Mouse (Mus musculus) liver, embryonic 11.5 days (tissue): Measurements from ENCODE around the gene Nfia. TPM values are rescaled to one million over a fixed set of nuclear protein-coding genes. Genes with fewer than 3 reads are reported as not detected.

ENCODE experiments used
- ATAC-seq: fragments of 200-750 bp; cut with Nextera tagmentation; replicated peaks from 2 replicates; pipeline ENCODE4 v1.8.0; 2017; ENCODE audit warnings: moderate number of reproducible peaks, mild to moderate bottlenecking, moderate TSS enrichment, moderate library complexity; ENCODE audit not compliant: low FRiP score
- DNase-seq: peaks from one replicate; pipeline ENCODE4 v3.0.0-alpha.2; 2017; ENCODE audit warnings: low spot score
- H3K27ac ChIP-seq: fragments of 300-500 bp; sonication (generic); 2 replicates; pipeline ENCODE4 v1.5.1; 2014; ENCODE audit warnings: mild to moderate bottlenecking, low read depth, low read length, control low read depth
- H3K27me3 ChIP-seq: fragments of 300-500 bp; sonication (generic); replicated peaks from 2 replicates; pipeline ENCODE4 v1.6.1; 2014; ENCODE audit warnings: low read length, mixed read lengths; ENCODE audit not compliant: control insufficient read depth, insufficient read depth
- H3K36me3 ChIP-seq: fragments of 300-500 bp; sonication (generic); 2 replicates; pipeline ENCODE4 v1.6.1; 2014; ENCODE audit warnings: mild to moderate bottlenecking, low read length, moderate library complexity, mixed read lengths; ENCODE audit not compliant: control insufficient read depth, insufficient read depth
- H3K4me1 ChIP-seq: fragments of 300-500 bp; sonication (generic); replicated peaks from 2 replicates; pipeline ENCODE4 v1.6.1; 2014; ENCODE audit warnings: low read length, mixed read lengths; ENCODE audit not compliant: control insufficient read depth, insufficient read depth
- H3K4me2 ChIP-seq: fragments of 300-500 bp; sonication (generic); 2 replicates; pipeline ENCODE4 v1.6.1; 2014; ENCODE audit warnings: mild to moderate bottlenecking, control low read depth, moderate library complexity
- H3K4me3 ChIP-seq: fragments of 300-500 bp; sonication (generic); 2 replicates; pipeline ENCODE4 v1.5.1; 2014; ENCODE audit warnings: low read depth, low read length, control low read depth
- H3K9ac ChIP-seq: fragments of 300-500 bp; sonication (generic); 2 replicates; pipeline ENCODE4 v1.6.1; 2014; ENCODE audit warnings: low read depth, low read length, control low read depth
- H3K9me3 ChIP-seq: fragments of 300-500 bp; sonication (generic); 2 replicates; pipeline ENCODE4 v1.6.1; 2016; ENCODE audit warnings: low read length, inconsistent platforms, mixed read lengths; ENCODE audit not compliant: control insufficient read depth
- WGBS: fragments of 180-500 bp; shearing (Covaris S2); extraction: QIAGEN DNeasy Blood & Tissue Kit; methylation state at CpG from one replicate; pipeline ENCODE4 v1.1.7; 2014; 5-methylcytosine and 5-hydroxymethylcytosine counted together
- polyA plus RNA-seq: library from polyadenylated mRNA; unstranded; fragments of >200 nt; fragmentation: Nextera tagmentation; extraction: Ambion mirVana; gene quantifications from 2 replicates; pipeline ENCODE4 v1.2.1, GENCODE M21; 2014

The Nfia gene
- polyA plus RNA-seq, 1 experiment from 2014 or later, result 11.3 TPM

DNA sequence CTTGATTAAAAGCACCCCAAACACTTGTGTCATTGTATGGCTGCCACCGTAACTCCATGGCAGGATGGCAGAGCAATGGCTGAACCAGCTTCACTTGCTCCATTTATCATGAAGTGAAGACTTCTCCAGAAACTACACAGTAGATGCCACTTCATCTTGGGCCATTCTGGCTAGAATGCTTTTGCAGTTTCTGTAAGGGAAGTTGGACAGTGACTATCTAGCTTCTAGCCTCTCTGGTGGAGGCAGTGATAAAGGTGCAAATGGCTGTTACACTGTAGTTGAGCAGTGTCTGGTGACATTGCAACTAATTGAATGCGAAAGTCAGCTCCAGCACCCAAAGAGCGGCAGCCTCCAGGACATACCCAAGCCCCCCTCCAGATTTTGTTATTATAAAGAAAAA lies 78.5 kb downstream of the Nfia start:
- Histone ChIP-seq H3K27me3 (no peaks in the 10 kb centered on the region), H3K4me2 (no peak overlapping the region), H3K4me3 (no peak overlapping the region), H3K9ac (no peak overlapping the region), H3K36me3 (no peaks in the 10 kb centered on the region), H3K9me3 (no peaks in the 10 kb centered on the region), H3K4me1 (no peaks in the 10 kb centered on the region; the same call in 1 of the 2 replicates), H3K27ac (no peak overlapping the region)
- ATAC-seq (no peak), DNase-seq (no peak)
- WGBS, result 83% methylated on average over 3 of the region's 3 CpGs

DNA sequence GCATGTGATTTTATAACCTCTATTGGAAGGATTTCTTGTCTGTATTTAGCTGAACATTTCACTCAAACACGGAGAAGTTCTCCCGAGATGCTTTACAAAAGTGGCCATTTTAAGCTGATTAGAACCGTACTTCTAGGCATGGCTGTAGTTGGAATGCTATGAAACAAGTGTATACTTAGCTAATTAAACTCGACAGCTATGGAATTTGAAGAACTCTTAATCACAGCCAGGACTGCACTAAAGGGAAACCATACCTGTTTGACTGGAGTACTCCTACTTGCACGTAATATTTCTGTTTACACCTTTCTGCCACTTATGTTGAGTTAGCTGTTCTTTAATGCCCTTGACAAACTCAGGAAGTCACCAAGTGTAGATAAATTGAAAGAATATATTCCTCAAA lies 79.2 kb downstream of the Nfia start:
- Histone ChIP-seq H3K27ac (no peak overlapping the region), H3K9me3 (no peaks in the 10 kb centered on the region), H3K27me3 (no peaks in the 10 kb centered on the region), H3K4me3 (no peak overlapping the region), H3K36me3 (no peaks in the 10 kb centered on the region), H3K4me2 (no peak overlapping the region), H3K4me1 (no peaks in the 10 kb centered on the region; the same call in 1 of the 2 replicates), H3K9ac (no peak overlapping the region)
- no peak for ATAC-seq
- 73% methylated on average over 5 of the region's 5 CpGs for WGBS
- DNase-seq, result no peak

DNA sequence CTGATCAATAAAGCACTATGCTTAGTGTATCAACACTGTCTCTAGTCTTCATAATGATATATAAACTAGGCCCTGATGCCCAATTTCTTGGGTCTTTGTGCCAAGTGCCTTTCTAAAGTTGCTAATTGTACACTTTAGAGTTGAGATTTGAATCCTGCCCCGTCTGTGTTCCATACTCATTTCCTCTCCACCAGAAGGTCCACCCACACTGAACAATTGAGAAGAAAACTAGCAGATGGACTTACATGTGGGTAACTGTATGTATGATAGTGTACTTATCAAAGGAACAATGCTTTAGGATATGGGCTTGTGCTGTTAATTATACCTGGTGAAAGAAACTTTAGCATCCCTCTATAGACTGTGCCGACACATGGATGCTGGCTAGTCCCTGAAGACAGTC lies 80.1 kb downstream of the Nfia start:
- no peaks in the 10 kb centered on the region for H3K9me3 ChIP-seq
- H3K4me3 ChIP-seq, result no peak overlapping the region
- H3K4me1 ChIP-seq, result no peaks in the 10 kb centered on the region; the same call in 1 of the 2 replicates
- no peak overlapping the region for H3K27ac ChIP-seq
- ATAC-seq, result no peak
- H3K9ac ChIP-seq, result no peak overlapping the region
- H3K27me3 ChIP-seq, result no peaks in the 10 kb centered on the region
- H3K4me2 ChIP-seq, result no peak overlapping the region
- H3K36me3 ChIP-seq, result no peaks in the 10 kb centered on the region
- DNase-seq, result no peak
- 86% methylated on average over 2 of the region's 2 CpGs for WGBS

DNA sequence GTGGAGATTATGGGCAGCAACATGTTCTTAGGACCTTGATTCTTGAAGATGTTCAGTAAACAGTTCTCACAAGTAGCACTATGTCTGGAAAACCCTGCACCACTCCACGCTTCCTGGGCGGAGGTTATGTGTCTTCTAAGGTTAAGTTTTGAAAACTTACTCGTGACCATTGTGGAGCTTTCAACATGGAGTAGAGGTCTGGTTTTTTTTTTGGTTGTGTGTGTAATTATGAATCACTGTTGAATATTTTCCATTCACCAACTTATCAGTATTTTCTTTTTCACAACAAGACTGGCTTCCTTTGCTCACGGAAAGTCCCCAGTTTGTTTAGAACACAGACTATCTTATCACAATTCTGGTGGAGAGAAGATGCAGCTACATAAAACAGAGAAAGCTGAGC lies 82.2 kb downstream of the Nfia start:
- no peak for DNase-seq
- peak overlapping the region; percentile 19; the same call in 1 of the 2 replicates for H3K27ac ChIP-seq
- H3K27me3 ChIP-seq, result no peaks in the 10 kb centered on the region
- H3K4me3 ChIP-seq, result no peak overlapping the region
- H3K9me3 ChIP-seq, result no peaks in the 10 kb centered on the region
- no peaks in the 10 kb centered on the region for H3K36me3 ChIP-seq
- H3K9ac ChIP-seq, result no peak overlapping the region
- no peaks in the 10 kb centered on the region; the same call in 1 of the 2 replicates for H3K4me1 ChIP-seq
- WGBS, result 72% methylated on average over 4 of the region's 4 CpGs
- no peak for ATAC-seq
- no peak overlapping the region for H3K4me2 ChIP-seq

DNA sequence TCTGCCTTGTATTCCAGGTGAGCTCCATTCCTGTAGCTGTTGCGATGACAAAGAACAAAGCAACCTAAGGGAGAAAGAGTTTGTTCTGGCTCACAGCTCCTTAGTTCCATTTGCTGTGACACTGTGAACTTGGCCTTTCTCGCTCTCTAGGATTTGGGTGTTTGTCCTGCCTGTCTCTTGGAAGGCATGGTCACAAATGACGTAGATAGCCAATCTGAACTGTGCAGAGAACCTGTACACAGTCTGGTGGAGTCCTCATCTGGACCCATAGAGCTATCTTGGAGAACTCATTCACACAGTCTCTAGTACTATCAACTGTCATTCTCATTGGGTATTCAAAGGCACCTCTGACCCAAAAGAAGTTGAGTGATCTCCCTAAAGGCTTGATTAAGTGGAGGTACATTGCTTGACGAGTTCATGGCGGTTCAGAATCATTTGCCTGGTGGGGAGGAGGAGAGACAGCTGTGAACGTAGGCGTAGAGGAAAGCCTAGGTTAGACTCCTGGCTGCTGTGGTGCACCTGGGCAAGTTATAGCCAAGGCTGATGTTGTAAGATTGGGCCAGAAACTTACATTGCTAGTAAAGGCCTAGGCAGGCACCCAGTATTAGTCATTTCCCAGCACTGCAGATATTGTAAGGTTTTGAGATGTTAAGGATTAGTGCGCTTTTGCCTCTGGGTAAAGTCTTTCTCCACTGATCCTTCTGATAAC lies 83.3 kb downstream of the Nfia start:
- 86% methylated on average over 8 of the region's 8 CpGs for WGBS
- Histone ChIP-seq H3K4me2 (no peak overlapping the region), H3K27ac (no peak overlapping the region), H3K36me3 (no peaks in the 10 kb centered on the region), H3K4me1 (no peaks in the 10 kb centered on the region; the same call in 1 of the 2 replicates), H3K9me3 (no peaks in the 10 kb centered on the region), H3K4me3 (no peak overlapping the region), H3K9ac (no peak overlapping the region), H3K27me3 (no peaks in the 10 kb centered on the region)
- ATAC-seq, result no peak
- no peak for DNase-seq

GRCm38 (mm10) chr4:97857549-97857948 lies 85.0 kb downstream of the Nfia start:
- Histone ChIP-seq H3K27ac (no peak overlapping the region), H3K4me1 (no peaks in the 10 kb centered on the region; the same call in 1 of the 2 replicates), H3K36me3 (no peaks in the 10 kb centered on the region), H3K9ac (no peak overlapping the region), H3K4me3 (no peak overlapping the region), H3K4me2 (no peak overlapping the region), H3K27me3 (no peaks in the 10 kb centered on the region), H3K9me3 (no peaks in the 10 kb centered on the region)
- 90% methylated on average over 2 of the region's 2 CpGs for WGBS
- DNase-seq (no peak), ATAC-seq (no peak)

DNA sequence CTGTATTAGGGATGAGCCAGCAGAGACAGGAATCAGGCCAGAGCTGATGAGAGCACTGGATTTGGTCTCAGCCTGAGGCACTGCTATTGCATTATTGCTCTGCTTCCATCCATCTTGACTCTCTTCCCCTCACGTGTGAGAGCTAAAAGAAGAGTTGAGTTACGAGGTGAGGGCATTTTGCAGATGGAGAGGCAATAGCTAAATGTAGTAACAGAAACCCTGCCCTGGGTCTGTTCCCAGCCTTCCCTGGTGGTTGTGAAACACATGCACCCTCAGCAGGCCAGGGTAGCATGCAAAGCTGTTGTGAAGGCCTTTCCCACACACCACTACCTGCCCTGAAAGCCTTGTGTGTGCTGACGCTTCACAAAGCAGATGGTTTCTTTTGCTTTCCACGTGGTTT lies 86.9 kb downstream of the Nfia start:
- DNase-seq (no peak), ATAC-seq (no peak)
- H3K4me1 ChIP-seq, result no peaks in the 10 kb centered on the region; the same call in 1 of the 2 replicates
- H3K4me2 ChIP-seq, result no peak overlapping the region
- H3K9me3 ChIP-seq, result no peaks in the 10 kb centered on the region
- no peak overlapping the region for H3K4me3 ChIP-seq
- H3K27me3 ChIP-seq, result no peaks in the 10 kb centered on the region
- no peak overlapping the region for H3K27ac ChIP-seq
- 68% methylated on average over 4 of the region's 4 CpGs for WGBS
- H3K9ac ChIP-seq, result no peak overlapping the region
- no peaks in the 10 kb centered on the region for H3K36me3 ChIP-seq

GRCm38 (mm10) chr4:97860376-97860775 lies 87.8 kb downstream of the Nfia start:
- Histone ChIP-seq H3K36me3 (no peaks in the 10 kb centered on the region), H3K9ac (no peak overlapping the region), H3K4me1 (no peaks in the 10 kb centered on the region), H3K27me3 (no peaks in the 10 kb centered on the region), H3K4me3 (no peak overlapping the region), H3K4me2 (no peak overlapping the region), H3K9me3 (no peaks in the 10 kb centered on the region), H3K27ac (no peak overlapping the region)
- DNase-seq, result no peak
- 54% methylated on average over 3 of the region's 3 CpGs for WGBS
- ATAC-seq, result no peak

DNA sequence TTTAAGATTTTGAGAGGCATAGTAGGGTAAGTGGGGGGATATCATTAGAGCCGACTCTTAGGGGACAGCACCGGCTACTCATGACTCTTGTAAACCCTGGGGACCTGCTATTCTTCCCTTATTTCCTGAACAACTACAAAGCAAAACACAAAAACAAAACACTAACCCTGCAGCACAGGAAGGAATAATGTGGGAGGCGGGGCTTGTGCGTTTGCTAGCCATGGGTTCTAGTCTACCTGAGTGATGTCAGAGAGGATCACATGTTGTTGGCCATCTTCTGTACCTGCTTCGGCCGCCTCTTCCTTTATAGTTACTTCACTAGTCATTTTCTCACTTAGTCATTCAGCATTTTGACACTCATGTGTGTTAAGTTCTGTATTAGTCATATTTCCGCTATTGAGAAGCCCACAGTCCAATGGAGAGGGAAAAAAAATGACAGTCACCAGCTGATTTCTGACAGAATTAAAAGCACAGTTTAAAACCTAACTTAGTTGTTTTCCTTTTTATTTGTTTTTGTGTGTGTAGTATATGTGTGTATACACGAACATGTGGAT lies 88.3 kb downstream of the Nfia start:
- Histone ChIP-seq H3K4me2 (no peak overlapping the region), H3K9ac (no peak overlapping the region), H3K9me3 (no peaks in the 10 kb centered on the region), H3K27me3 (no peaks in the 10 kb centered on the region), H3K4me1 (no peaks in the 10 kb centered on the region), H3K36me3 (no peaks in the 10 kb centered on the region), H3K4me3 (no peak overlapping the region), H3K27ac (no peak overlapping the region)
- DNase-seq, result no peak
- 86% methylated on average over 8 of the region's 8 CpGs for WGBS
- no peak for ATAC-seq
